ENCODE assay signal across 11 mouse cellular contexts in genomic region chrX:93654218-93655002, GRCm38 (mm10). TPM values are rescaled to one million over a fixed set of nuclear protein-coding genes. Genes with fewer than 3 reads are reported as not detected.
A peak's percentile ranks its signal among the peaks of the same experiment; 100 is the strongest.
DNase-seq lines count a peak whose midpoint lies in the region; ATAC-seq lines count a peak whose summit lies in the region.
"Had no signal": no experiment of that assay in that cellular context is flagged by ENCODE, and none has a peak within 500 bp of the region (broad histone marks: within the 10 kb centered on the region; RNA-seq: fewer than 3 reads in every experiment).

Gene Pcyt1b, plus strand, starts transcription at chrX:93654863.

- no peak within 1 kb of the TSS for H3K4me3 ChIP-seq in midbrain, embryonic 12.5 days
- H3K4me3 ChIP-seq in heart, embryonic 11.5 days (ENCODE audit: low read depth, low read length): no peak within 1 kb of the TSS

- no peak for ATAC-seq in erythroblast, adult 5-6 weeks (replicated peaks; ENCODE audit: low FRiP score, poor library complexity, severe bottlenecking)
- peak; percentile 68; the same call in 1 of the 2 replicates for ATAC-seq in midbrain, embryonic 12.5 days (ENCODE audit: low FRiP score, low read depth)
- ATAC-seq in heart, embryonic 11.5 days (replicated peaks; ENCODE audit: insufficient number of reproducible peaks, low FRiP score, low TSS enrichment): no peak

- no peak within 1 kb of the TSS for H3K4me2 ChIP-seq in midbrain, embryonic 12.5 days (replicated peaks)
- no peak within 1 kb of the TSS for H3K4me2 ChIP-seq in heart, embryonic 11.5 days

- no peak within 1 kb of the TSS for H3K9ac ChIP-seq in midbrain, embryonic 12.5 days (replicated peaks)
- no peak within 1 kb of the TSS for H3K9ac ChIP-seq in heart, embryonic 11.5 days (ENCODE audit: low read depth, low read length)

- peak within 1 kb of the TSS; percentile 42; the same call in 1 of the 2 replicates for H3K27ac ChIP-seq in midbrain, embryonic 12.5 days (replicated peaks)
- H3K27ac ChIP-seq in heart, embryonic 11.5 days (ENCODE audit: low read depth, low read length): no peak within 1 kb of the TSS

- 27% methylated on average over 3 of the region's 3 CpGs for WGBS in midbrain, embryonic 12.5 days
- WGBS in heart, embryonic 11.5 days (ENCODE audit: insufficient replicate concordance): 21% methylated on average over 3 of the region's 3 CpGs

- no peaks in the 10 kb centered on the region for H3K27me3 ChIP-seq in midbrain, embryonic 12.5 days
- no peaks in the 10 kb centered on the region for H3K27me3 ChIP-seq in heart, embryonic 11.5 days (ENCODE audit: control insufficient read depth, insufficient read depth, low read length)

- no peaks in the 10 kb centered on the region for H3K9me3 ChIP-seq in midbrain, embryonic 12.5 days
- no peaks in the 10 kb centered on the region for H3K9me3 ChIP-seq in heart, embryonic 11.5 days (replicated peaks; ENCODE audit: control insufficient read depth, low read length)

- 0 out of 2 replicates have a peak, but pooled peaks cover 4% of the 10 kb centered on the region for H3K4me1 ChIP-seq in midbrain, embryonic 12.5 days
- no peaks in the 10 kb centered on the region for H3K4me1 ChIP-seq in heart, embryonic 11.5 days (ENCODE audit: control insufficient read depth, insufficient read depth, low read length)

- no peaks in the 10 kb centered on the region for H3K36me3 ChIP-seq in midbrain, embryonic 12.5 days
- H3K36me3 ChIP-seq in heart, embryonic 11.5 days (ENCODE audit: control insufficient read depth, insufficient read depth, low read length): no peaks in the 10 kb centered on the region

- DNase-seq in layer of hippocampus, adult 18-20 months (ENCODE audit: low spot score in 2 of 2): no peak
- DNase-seq in layer of hippocampus, adult 11-12 months (ENCODE audit: low spot score): no peak
- no peak for DNase-seq in layer of hippocampus, adult 8-10 months (ENCODE audit: low spot score in 2 of 2)
- no peak for DNase-seq in heart, adult 9 months (ENCODE audit: low spot score in 2 of 2)
- no peak for DNase-seq in adrenal gland, adult 2 months
- DNase-seq: cerebellum, adult 9-10 months; heart, postnatal 4 days; lung, postnatal 14 days had no signal

RNA-seq across cellular contexts. Expression of gene Pcyt1b, which starts in this region (rescaled TPM):
- 10 to 100 TPM; 25.5 to 29.7 TPM for total RNA-seq in layer of hippocampus, adult 18-20 months (2021)
- 17.8 and 19.6 TPM in 2 replicates for total RNA-seq in erythroblast, adult 5-6 weeks (2015; ENCODE audit: low replicate concordance)
- total RNA-seq in erythroblast, adult 5-6 weeks (2017; ENCODE audit: low replicate concordance): 91.8 and 103 TPM in 2 replicates
- 10 to 100 TPM; 27.6 to 30.0 (median 28.9) TPM for total RNA-seq in layer of hippocampus, adult 8-10 months (2022)
- 15.0 and 16.7 TPM in 2 replicates for polyA plus RNA-seq in midbrain, embryonic 12.5 days (2016; fragmentation: Nextera tagmentation; extraction: Ambion mirVana)
- polyA plus RNA-seq in heart, embryonic 11.5 days (2014; fragmentation: Nextera tagmentation; extraction: Ambion mirVana): 2.7 and 3.4 TPM in 2 replicates
- total RNA-seq in adrenal gland, adult 2 months (2021): under 1 TPM; 0.69 TPM
- polyA plus RNA-seq in adrenal gland, adult 2 months (2012; rRNA removed): 0.18 and 0.22 TPM in 2 replicates

Comparison
In these comparisons a context has a peak if more than half of its experiments do, and no peak if none do; other contexts are left out.
1. RNA of gene Pcyt1b (total RNA-seq): 17.8 to 103 TPM in erythroblast, adult 5-6 weeks, 25.5 to 29.7 TPM in layer of hippocampus, adult 18-20 months and 27.6 to 30.0 TPM in layer of hippocampus, adult 8-10 months; 0.69 TPM in adrenal gland, adult 2 months; every median in the first group is over 10 times any median in the second.